Mouse (Mus musculus) small intestine, adult 2 months (tissue): ENCODE measurements around the gene 0610010F05Rik. TPM values are rescaled to one million over a fixed set of nuclear protein-coding genes. Genes with fewer than 3 reads are reported as not detected.
"Not testable (repeated sequence)": the region's sequence is repeated elsewhere in the genome, so short reads cannot be mapped to it uniquely, and the experiment has no call there.

Source experiments
- H3K27ac ChIP-seq: fragments of 200-500 bp; 2 replicates; pipeline ENCODE4 v1.5.1; 2012; ENCODE audit warnings: low read depth, low read length, control low read depth, inconsistent platforms; ENCODE audit not compliant: insufficient read depth
- H3K27me3 ChIP-seq: fragments of 200-500 bp; 2 replicates; pipeline ENCODE4 v1.6.1; 2012; ENCODE audit warnings: mild to moderate bottlenecking, moderate library complexity, low read length, inconsistent platforms; ENCODE audit not compliant: control insufficient read depth, insufficient read depth
- H3K36me3 ChIP-seq: fragments of 200-500 bp; 2 replicates; pipeline ENCODE4 v1.6.1; 2012; ENCODE audit warnings: mild to moderate bottlenecking, low read length, control low read depth, inconsistent platforms; ENCODE audit not compliant: control insufficient read depth, insufficient read depth
- H3K4me1 ChIP-seq: fragments of 200-500 bp; 2 replicates; pipeline ENCODE4 v1.6.1; 2012; ENCODE audit warnings: low read length, inconsistent platforms, mixed read lengths; ENCODE audit not compliant: control insufficient read depth, insufficient read depth, insufficient read length
- H3K4me3 ChIP-seq: fragments of 200-500 bp; 2 replicates; pipeline ENCODE4 v1.5.1; 2012; ENCODE audit warnings: low read depth, mild to moderate bottlenecking, control low read depth, inconsistent platforms, low read length, moderate library complexity
- CTCF ChIP-seq: fragments of 200-500 bp; IDR thresholded peaks from 2 replicates; pipeline ENCODE4 v1.5.1; 2012; ENCODE audit warnings: low read depth, mild to moderate bottlenecking, control low read depth, inconsistent platforms, low read length, moderate library complexity, mixed read lengths; ENCODE audit not compliant: insufficient replicate concordance, insufficient read length; ENCODE audit errors: extremely low read depth
- POLR2A ChIP-seq: fragments of 200-500 bp; IDR thresholded peaks from 2 replicates; pipeline ENCODE4 v1.6.1; 2012; ENCODE audit warnings: low read depth, mild to moderate bottlenecking, control low read depth, inconsistent platforms, low read length, moderate library complexity
- whole genome bisulfite sequencing: fragments of 180-500 bp; shearing (Covaris S2); methylation state at CpG from one replicate; pipeline ENCODE4 v1.1.7; 2018; 5-methylcytosine and 5-hydroxymethylcytosine counted together
- polyA plus RNA-seq: library from polyadenylated mRNA; depleted of rRNA; stranded (reverse); fragments of >200 nt; gene quantifications from 2 replicates; pipeline ENCODE4 v1.2.3, GENCODE M21; 2012

0610010F05Rik gene
- polyA plus RNA-seq, 1 experiment = 0.67 TPM

GRCm38 (mm10) chr11:23647431-23647830 lies 14.0 kb upstream of the 0610010F05Rik start:
- Histone ChIP-seq H3K36me3 (peaks cover 16% of the 10 kb centered on the region), H3K27me3 (no peaks in the 10 kb centered on the region), H3K27ac (no peak overlapping the region), H3K4me1 (no peaks in the 10 kb centered on the region), H3K4me3 (no peak overlapping the region)
- TF ChIP-seq POLR2A (no peak), CTCF (no peak)

GRCm38 (mm10) chr11:23634573-23634972 lies 1.1 kb upstream of the 0610010F05Rik start:
- H3K27ac ChIP-seq = no peak overlapping the region
- no peak for TF ChIP-seq CTCF
- TF ChIP-seq POLR2A = no peak
- no peak overlapping the region for H3K4me3 ChIP-seq
- peaks cover 2% of the 10 kb centered on the region; the same call in 1 of the 2 replicates for H3K36me3 ChIP-seq
- 69% methylated on average over 8 of the region's 8 CpGs for WGBS
- peaks cover 2% of the 10 kb centered on the region for H3K4me1 ChIP-seq
- H3K27me3 ChIP-seq = no peaks in the 10 kb centered on the region

- H3K27ac ChIP-seq = no peak overlapping the region
- H3K27me3 ChIP-seq = no peaks in the 10 kb centered on the region
- TF ChIP-seq POLR2A (no peak), CTCF (no peak)
- peaks cover 1% of the 10 kb centered on the region; the same call in 1 of the 2 replicates for H3K36me3 ChIP-seq
- H3K4me3 ChIP-seq = peak overlapping the region; percentile 81
- H3K4me1 ChIP-seq = peaks cover 2% of the 10 kb centered on the region
- 5% methylated on average over 7 of the region's 7 CpGs for WGBS
These were observed 408 bp upstream of the 0610010F05Rik start for GRCm38 (mm10) chr11:23633879-23634215.

GRCm38 (mm10) chr11:23630664-23631063 lies 2.8 kb downstream of the 0610010F05Rik start:
- no peaks in the 10 kb centered on the region for H3K27me3 ChIP-seq
- TF ChIP-seq POLR2A (no peak), CTCF (no peak)
- H3K27ac ChIP-seq = no peak overlapping the region
- peaks cover 2% of the 10 kb centered on the region for H3K4me1 ChIP-seq
- no peak overlapping the region for H3K4me3 ChIP-seq
- 0 out of 2 replicates have a peak, but pooled peaks cover 3% of the 10 kb centered on the region for H3K36me3 ChIP-seq

GRCm38 (mm10) chr11:23618995-23619394 lies 14.4 kb downstream of the 0610010F05Rik start:
- WGBS = 88% methylated on average over 5 of the region's 5 CpGs
- Histone ChIP-seq H3K36me3 (peaks cover 4% of the 10 kb centered on the region), H3K4me1 (no peaks in the 10 kb centered on the region), H3K4me3 (no peak overlapping the region), H3K27ac (no peak overlapping the region), H3K27me3 (no peaks in the 10 kb centered on the region)
- no peak for TF ChIP-seq POLR2A
- no peak for TF ChIP-seq CTCF

- 0 out of 2 replicates have a peak, but pooled peaks cover 4% of the 10 kb centered on the region for H3K36me3 ChIP-seq
- H3K4me3 ChIP-seq = no peak overlapping the region
- no peaks in the 10 kb centered on the region for H3K27me3 ChIP-seq
- no peak overlapping the region for H3K27ac ChIP-seq
- WGBS = 89% methylated on average over 5 of the region's 5 CpGs
- TF ChIP-seq CTCF (no peak), POLR2A (no peak)
- no peaks in the 10 kb centered on the region for H3K4me1 ChIP-seq
These were observed 18.9 kb downstream of the 0610010F05Rik start for GRCm38 (mm10) chr11:23614546-23614945.

- not testable (repeated sequence) for H3K27ac ChIP-seq, H3K36me3 ChIP-seq, H3K4me3 ChIP-seq, H3K4me1 ChIP-seq, H3K27me3 ChIP-seq
- WGBS = 90% methylated on average over 6 of the region's 6 CpGs
These were observed 26.1 kb downstream of the 0610010F05Rik start for GRCm38 (mm10) chr11:23607291-23607690.

GRCm38 (mm10) chr11:23570130-23570529 lies 63.3 kb downstream of the 0610010F05Rik start:
- H3K27ac ChIP-seq = no peak overlapping the region
- no peaks in the 10 kb centered on the region for H3K27me3 ChIP-seq
- no peaks in the 10 kb centered on the region for H3K4me1 ChIP-seq
- H3K4me3 ChIP-seq = no peak overlapping the region
- peaks cover 2% of the 10 kb centered on the region; the same call in 1 of the 2 replicates for H3K36me3 ChIP-seq
- no peak for TF ChIP-seq POLR2A
- TF ChIP-seq CTCF = no peak
- WGBS = 91% methylated on average over 7 of the region's 7 CpGs
